Mouse (Mus musculus) left cerebral cortex, adult 11 months (tissue): ENCODE data around the gene Hist1h4f.
A peak's percentile ranks its signal among the peaks of the same experiment; 100 is the strongest.
"Not testable (repeated sequence)": the region's sequence is repeated elsewhere in the genome, so short reads cannot be mapped to it uniquely, and the experiment has no call there.

Experiments
- DNase-seq: peaks from one replicate; pipeline ENCODE4 v3.0.0; 2022; ENCODE audit warnings: low spot score

Hist1h4f gene

GRCm38 (mm10) chr13:23576351-23576881 lies 25.0 kb upstream of the Hist1h4f start:
- no peak for DNase-seq

DNA sequence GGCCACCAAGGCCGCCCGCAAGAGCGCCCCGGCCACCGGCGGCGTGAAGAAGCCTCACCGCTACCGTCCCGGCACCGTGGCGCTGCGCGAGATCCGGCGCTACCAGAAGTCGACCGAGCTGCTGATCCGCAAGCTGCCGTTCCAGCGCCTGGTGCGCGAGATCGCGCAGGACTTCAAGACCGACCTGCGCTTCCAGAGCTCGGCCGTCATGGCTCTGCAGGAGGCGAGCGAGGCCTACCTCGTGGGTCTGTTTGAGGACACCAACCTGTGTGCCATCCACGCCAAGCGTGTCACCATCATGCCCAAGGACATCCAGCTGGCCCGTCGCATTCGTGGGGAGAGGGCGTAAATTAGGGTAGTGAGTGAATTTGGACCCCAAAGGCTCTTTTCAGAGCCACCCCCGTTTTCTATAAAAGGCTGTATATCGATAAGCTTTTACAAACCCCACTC lies 24.4 kb upstream of the Hist1h4f start:
- DNase-seq = not testable (repeated sequence)

DNA sequence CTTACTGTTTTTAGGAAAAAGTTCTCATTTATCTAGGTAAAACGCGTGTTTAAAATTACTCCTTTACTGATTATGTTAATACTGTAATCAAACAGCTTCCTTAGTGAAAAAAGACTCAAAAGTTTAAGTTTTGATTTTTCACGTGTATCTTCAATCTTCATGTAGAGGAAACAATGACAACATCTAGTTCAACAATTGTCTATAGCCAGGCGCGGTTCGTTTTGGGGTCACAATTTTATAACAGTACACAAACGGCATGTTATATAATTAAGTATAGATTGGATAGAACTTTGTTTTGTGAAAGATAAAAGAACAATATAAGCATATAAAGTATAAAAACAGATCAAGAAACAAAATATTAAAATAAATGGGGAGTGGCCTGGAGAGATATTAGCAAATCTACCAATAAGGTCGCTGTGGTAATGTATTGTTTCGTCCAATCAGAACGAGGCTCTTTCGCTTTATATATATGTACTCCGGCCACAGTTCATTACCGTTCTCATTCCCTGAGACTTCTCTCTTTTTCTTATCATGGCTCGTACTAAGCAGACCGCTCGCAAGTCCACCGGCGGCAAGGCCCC lies 23.9 kb upstream of the Hist1h4f start, which contains the start of gene Hist1h3d:
Gene Hist1h3d, plus strand, starts transcription at position 493 of the 581 bp plus-strand sequence.
- DNase-seq = peak; percentile 80

GRCm38 (mm10) chr13:23574546-23575170 lies 23.2 kb upstream of the Hist1h4f start:
- not testable (repeated sequence) for DNase-seq

DNA sequence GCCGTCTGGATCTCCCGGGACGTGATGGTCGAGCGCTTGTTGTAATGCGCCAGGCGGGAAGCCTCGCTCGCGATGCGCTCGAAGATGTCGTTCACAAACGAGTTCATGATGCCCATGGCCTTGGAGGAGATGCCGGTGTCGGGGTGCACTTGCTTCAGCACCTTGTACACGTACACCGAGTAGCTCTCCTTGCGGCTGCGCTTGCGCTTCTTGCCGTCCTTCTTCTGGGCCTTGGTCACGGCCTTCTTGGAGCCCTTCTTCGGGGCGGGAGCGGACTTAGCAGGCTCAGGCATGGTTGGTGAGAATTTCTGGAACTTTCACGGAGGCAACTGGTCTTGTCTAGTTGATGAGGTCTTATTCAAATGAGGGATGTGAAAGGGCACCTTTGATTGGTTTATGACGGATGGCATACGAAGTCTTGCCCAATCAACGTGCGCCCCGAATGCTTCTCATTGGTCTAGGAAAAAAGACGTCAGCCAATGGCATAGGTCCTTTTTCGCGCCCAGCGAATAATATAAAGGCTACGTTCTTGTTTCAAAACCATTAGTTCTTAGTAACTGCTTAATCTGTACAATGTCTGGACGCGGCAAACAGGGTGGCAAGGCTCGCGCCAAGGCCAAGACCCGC lies 22.6 kb upstream of the Hist1h4f start, which contains the start of the genes Hist1h2bf and Hist1h2ad:
Gene Hist1h2bf, minus strand, starts transcription at position 299 of the 627 bp plus-strand sequence.
Gene Hist1h2ad, plus strand, starts transcription at position 484 of the 627 bp plus-strand sequence.
- DNase-seq = peak; percentile 95

DNA sequence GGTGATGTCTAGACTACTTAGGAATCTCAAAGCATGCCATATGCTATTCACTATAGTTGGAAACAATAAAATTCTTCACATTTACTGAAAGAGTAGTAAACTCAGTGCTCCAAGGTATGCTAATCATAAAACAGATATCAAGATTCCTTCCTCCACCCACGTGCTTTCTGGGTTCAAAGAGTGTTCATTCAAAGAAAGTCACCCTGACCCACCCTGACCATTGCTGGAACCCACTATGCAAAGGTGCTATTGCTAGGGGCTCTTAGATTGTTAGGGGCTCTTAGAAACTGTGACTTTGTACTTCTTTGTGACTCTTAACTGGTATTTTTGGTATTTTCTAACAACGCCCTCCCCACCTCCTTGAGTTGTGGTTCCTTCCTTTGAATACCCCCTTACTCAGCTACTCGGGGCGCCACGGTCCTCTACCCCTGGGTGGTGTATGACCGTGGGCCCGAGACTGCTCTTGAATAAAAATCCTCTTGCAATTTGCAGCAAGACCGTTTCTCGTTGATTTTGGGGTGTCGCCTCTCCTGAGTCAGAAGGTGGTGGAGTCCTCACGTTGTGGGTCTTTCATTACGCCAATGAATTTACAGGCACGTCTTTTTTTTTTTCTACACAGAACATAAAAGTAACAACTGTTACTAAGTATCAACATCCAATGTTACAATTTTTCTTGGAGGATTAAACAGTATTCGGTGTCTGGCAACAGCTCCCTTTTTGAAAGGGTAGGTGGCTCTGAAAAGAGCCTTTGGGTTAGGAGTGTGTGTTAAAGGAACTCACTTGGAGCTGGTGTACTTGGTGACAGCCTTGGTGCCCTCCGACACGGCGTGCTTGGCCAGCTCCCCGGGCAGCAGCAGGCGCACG lies 21.8 kb upstream of the Hist1h4f start:
- not testable (repeated sequence) for DNase-seq

- DNase-seq = no peak
These were observed 21.0 kb upstream of the Hist1h4f start for GRCm38 (mm10) chr13:23572218-23573033.

DNA sequence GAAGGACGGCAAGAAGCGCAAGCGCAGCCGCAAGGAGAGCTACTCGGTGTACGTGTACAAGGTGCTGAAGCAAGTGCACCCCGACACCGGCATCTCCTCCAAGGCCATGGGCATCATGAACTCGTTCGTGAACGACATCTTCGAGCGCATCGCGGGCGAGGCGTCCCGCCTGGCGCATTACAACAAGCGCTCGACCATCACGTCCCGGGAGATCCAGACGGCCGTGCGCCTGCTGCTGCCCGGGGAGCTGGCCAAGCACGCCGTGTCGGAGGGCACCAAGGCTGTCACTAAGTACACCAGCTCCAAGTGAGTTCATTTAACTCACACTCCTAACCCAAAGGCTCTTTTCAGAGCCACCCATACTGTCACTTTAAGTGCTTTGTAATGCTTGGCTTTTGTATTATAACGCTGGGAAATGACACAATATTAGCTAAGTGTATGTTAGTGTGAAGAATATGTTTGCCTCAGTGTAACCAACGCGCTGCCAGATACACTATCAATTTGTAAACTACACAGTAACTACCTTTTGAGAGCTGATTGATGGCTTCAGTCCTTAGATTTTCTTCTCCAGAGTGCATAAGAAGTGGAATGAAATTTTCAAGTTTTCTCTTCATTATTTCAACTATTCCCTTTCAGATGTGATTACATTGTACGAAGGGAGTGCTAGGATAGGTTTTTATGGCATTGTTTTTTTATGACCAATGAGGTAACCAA lies 20.2 kb upstream of the Hist1h4f start:
- DNase-seq = not testable (repeated sequence)

GRCm38 (mm10) chr13:23571022-23571503 lies 19.6 kb upstream of the Hist1h4f start, which contains the start of the genes Hist1h2ae and Hist1h2bg:
Gene Hist1h2ae (minus strand): TSS chr13:23571220.
Gene Hist1h2bg (plus strand): TSS chr13:23571396.
- peak; percentile 88 for DNase-seq

- not testable (repeated sequence) for DNase-seq
These were observed 19.0 kb upstream of the Hist1h4f start for GRCm38 (mm10) chr13:23570261-23571021.

DNA sequence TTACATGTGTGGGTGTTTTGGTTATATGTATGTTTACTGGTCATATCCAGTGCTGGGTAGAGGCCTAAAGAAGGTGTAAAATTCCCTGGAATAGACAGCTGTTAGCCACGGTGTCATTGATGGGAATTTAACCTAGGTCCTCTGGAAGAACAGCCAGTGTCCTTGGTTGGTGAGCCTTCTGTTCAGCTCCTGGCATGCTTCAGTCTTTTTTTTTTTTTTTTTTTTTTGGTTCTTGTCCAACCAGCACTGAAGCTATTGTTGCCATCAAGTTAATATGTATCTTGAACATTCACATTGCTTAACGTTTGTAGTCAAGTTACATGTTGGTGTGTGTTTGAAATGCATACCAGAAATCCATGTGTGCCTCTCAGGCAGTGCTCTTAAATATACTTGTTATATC lies 13.0 kb upstream of the Hist1h4f start:
- no peak for DNase-seq

GRCm38 (mm10) chr13:23562699-23563462 lies 11.4 kb upstream of the Hist1h4f start:
- no peak for DNase-seq

DNA sequence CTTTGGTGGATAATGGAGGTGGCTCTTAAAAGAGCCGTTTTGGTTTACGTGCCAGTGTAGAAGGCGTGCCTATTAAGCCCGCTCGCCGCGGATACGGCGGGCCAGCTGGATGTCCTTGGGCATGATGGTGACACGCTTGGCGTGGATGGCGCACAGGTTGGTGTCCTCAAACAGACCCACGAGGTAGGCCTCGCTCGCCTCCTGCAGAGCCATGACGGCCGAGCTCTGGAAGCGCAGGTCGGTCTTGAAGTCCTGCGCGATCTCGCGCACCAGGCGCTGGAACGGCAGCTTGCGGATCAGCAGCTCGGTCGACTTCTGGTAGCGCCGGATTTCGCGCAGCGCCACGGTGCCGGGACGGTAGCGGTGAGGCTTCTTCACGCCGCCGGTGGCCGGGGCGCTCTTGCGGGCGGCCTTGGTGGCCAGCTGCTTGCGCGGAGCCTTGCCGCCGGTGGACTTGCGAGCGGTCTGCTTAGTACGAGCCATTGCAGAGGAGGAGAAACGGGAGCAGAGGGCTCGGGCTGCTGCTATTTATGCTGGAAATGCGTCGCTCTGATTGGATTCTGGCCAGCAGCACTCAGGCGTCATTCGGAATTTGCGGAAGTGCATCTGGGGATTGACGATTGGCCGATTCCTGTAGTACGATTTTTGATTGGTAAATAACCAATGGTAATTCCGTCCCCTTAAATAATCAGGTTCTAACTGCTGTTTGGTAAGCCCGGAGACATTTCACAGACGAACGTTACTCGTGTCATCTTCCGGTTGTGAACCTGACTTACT lies 10.6 kb upstream of the Hist1h4f start, which contains the start of gene Hist1h3e:
Gene Hist1h3e, minus strand, starts transcription at position 487 of the 777 bp plus-strand sequence.
- peak; percentile 95 for DNase-seq

DNA sequence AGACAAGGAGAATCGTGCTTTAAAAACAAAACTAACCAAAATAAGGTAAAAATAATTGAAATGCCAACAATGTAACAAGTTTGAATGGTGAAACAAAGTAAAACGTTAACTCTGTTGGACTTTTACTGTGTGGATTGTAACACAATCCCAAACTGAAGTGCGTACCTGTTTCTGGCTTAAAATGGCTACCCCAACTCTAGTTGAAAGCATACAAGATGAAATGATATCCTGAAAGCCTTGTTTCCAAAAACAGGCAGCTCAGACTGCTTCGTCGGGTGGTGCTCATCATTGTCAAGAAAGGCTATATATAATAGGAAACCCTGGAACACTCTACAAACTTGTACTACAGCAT lies 10.1 kb upstream of the Hist1h4f start:
- DNase-seq = not testable (repeated sequence)

DNA sequence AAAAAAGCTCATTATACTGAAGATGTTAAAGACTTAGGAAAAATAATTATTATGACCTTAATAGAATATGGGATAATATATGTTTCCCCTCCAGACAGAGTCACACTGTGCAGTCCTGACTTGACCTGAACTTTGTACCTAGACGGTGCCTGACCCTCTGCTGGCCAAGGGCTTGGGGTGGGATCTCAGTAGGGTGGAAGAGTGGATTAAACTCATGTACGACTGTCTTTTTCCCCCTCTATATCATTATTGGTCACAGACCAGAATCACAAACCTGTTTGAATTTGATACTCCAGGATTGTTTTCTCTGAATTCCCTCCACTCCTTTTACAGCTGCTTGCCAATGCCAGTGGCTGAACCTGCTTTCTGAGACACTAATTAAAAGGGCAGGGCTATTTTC lies 9.3 kb upstream of the Hist1h4f start:
- not testable (repeated sequence) for DNase-seq

DNA sequence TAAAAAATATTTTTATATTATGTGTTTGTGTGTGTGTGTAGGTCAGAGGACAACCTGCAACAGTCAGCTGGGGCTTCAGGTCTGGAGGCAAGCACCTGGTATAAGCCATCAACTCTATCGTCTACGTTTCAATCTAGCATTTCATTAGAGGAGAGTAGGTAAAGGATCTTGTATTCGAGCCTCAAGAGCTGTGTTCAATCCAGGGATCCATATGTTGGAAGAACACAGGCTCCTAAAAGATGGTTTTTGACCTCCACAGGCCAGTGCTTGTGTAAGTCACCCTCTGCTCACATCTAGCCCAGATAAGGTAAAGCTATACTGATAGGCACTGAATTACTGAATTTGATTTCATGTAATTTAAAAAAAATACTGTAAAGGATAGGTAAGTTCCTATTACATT lies 5.5 kb upstream of the Hist1h4f start:
- no peak for DNase-seq

DNA sequence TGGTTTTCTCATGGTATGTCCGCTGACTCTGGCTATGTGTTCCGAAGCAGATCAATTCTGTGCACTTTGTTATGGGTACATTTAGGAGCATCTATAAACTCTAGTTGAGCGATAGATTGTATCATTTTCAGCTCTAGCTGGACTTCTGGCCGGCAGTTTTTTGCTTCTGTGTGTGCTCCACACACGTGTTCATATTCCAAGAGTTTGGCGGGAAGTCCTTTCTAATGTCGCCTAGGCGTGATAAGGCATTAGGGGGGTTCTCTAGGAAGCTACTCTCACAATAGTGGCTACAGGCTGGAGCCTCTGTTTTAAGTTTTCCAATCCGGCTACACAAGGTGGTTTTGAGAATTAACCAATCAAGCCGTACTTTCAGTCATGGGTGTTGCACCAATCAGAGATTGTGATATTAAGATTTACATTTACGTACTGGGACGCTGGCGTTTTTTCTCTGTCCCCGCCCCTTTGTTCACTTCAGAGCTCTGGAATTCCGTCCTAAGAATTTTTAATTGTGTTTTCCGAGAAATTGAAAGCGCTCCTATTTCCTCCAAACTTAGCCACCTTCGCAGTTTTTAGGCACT lies 4.5 kb upstream of the Hist1h4f start:
- peak; percentile 86 for DNase-seq
